Mouse (Mus musculus): ENCODE measurements at regions not wholly inside any gene's neighbourhood (a gene's known extent, or its start where the extent isn't known, plus 50 kb on each side); places are given as distances from the start of the nearest gene placed in this dataset.

- Histone ChIP-seq H3K4me1 (replicated peaks) (peaks cover 35% of the 10 kb centered on the region), H3K27ac (no peak overlapping the region), H3K27me3 (ENCODE audit: insufficient read depth, poor library complexity, severe bottlenecking) (peaks cover 32% of the 10 kb centered on the region), H3K4me3 (no peak overlapping the region), H3K9me3 (peaks cover 8% of the 10 kb centered on the region; the same call in 1 of the 2 replicates), H3K36me3 (no peaks in the 10 kb centered on the region)
- WGBS: 70% methylated on average over 5 of the region's 5 CpGs
- DNase-seq (ENCODE audit: low spot score): no peak
Measured at GRCm38 (mm10) chr17:45850174-45850573, 116.5 kb upstream of the 1600014C23Rik start.

- Histone ChIP-seq H3K4me1 (replicated peaks) (peaks cover 31% of the 10 kb centered on the region), H3K27ac (no peak overlapping the region), H3K9me3 (peaks cover 8% of the 10 kb centered on the region; the same call in 1 of the 2 replicates), H3K4me3 (no peak overlapping the region), H3K27me3 (ENCODE audit: insufficient read depth, poor library complexity, severe bottlenecking) (peaks cover 32% of the 10 kb centered on the region), H3K36me3 (no peaks in the 10 kb centered on the region)
- WGBS: 35% methylated on average over 8 of the region's 8 CpGs
- DNase-seq (ENCODE audit: low spot score): no peak
Measured at GRCm38 (mm10) chr17:45848605-45849004, 115.0 kb upstream of the 1600014C23Rik start.

GRCm38 (mm10) chr17:45847701-45848378 is 114.2 kb upstream of the 1600014C23Rik start:
- H3K36me3 ChIP-seq: no peaks in the 10 kb centered on the region
- peaks cover 27% of the 10 kb centered on the region for H3K27me3 ChIP-seq (ENCODE audit: insufficient read depth, poor library complexity, severe bottlenecking)
- no peak overlapping the region for H3K27ac ChIP-seq
- H3K4me3 ChIP-seq: no peak overlapping the region
- H3K9me3 ChIP-seq: peaks cover 9% of the 10 kb centered on the region; the same call in 1 of the 2 replicates
- no peak for DNase-seq (ENCODE audit: low spot score)
- 89% methylated on average over 14 of the region's 14 CpGs for WGBS
- peaks cover 23% of the 10 kb centered on the region for H3K4me1 ChIP-seq (replicated peaks)

- no peak for DNase-seq (ENCODE audit: low spot score)
- Histone ChIP-seq H3K36me3 (no peaks in the 10 kb centered on the region), H3K9me3 (peaks cover 13% of the 10 kb centered on the region; the same call in 1 of the 2 replicates), H3K4me3 (no peak overlapping the region), H3K27ac (no peak overlapping the region), H3K27me3 (ENCODE audit: insufficient read depth, poor library complexity, severe bottlenecking) (peaks cover 15% of the 10 kb centered on the region; the same call in 1 of the 2 replicates), H3K4me1 (replicated peaks) (peaks cover 16% of the 10 kb centered on the region)
- 86% methylated on average over 5 of the region's 5 CpGs for WGBS
Measured at GRCm38 (mm10) chr17:45845832-45846231, 112.2 kb upstream of the 1600014C23Rik start.

- no peaks in the 10 kb centered on the region for H3K9me3 ChIP-seq
Measured at GRCm38 (mm10) chr17:45836731-45837130, 103.1 kb upstream of the 1600014C23Rik start.

GRCm38 (mm10) chr17:45836253-45836652 is 102.6 kb upstream of the 1600014C23Rik start:
- H3K27ac ChIP-seq: no peak overlapping the region
- H3K4me1 ChIP-seq (replicated peaks): peaks cover 7% of the 10 kb centered on the region; the same call in 1 of the 2 replicates
- H3K27me3 ChIP-seq (ENCODE audit: insufficient read depth, poor library complexity, severe bottlenecking): no peaks in the 10 kb centered on the region; the same call in 1 of the 2 replicates
- no peak for DNase-seq (ENCODE audit: low spot score)
- peaks cover 1% of the 10 kb centered on the region; the same call in 1 of the 2 replicates for H3K9me3 ChIP-seq
- H3K4me3 ChIP-seq: no peak overlapping the region
- 74% methylated on average over 7 of the region's 7 CpGs for WGBS
- H3K36me3 ChIP-seq: no peaks in the 10 kb centered on the region

More at GRCm38 (mm10) chr17:45836731-45837130, 103.1 kb upstream of the 1600014C23Rik start:
- Histone ChIP-seq H3K27ac (no peak overlapping the region), H3K36me3 (no peaks in the 10 kb centered on the region), H3K4me3 (no peak overlapping the region), H3K27me3 (ENCODE audit: insufficient read depth, poor library complexity, severe bottlenecking) (no peaks in the 10 kb centered on the region; the same call in 1 of the 2 replicates), H3K4me1 (replicated peaks) (peaks cover 10% of the 10 kb centered on the region)
- DNase-seq (ENCODE audit: low spot score): no peak
- 64% methylated on average over 7 of the region's 7 CpGs for WGBS

GRCm38 (mm10) chr17:45834518-45835071 is 101.0 kb upstream of the 1600014C23Rik start:
- DNase-seq (ENCODE audit: low spot score): no peak
- 87% methylated on average over 10 of the region's 10 CpGs for WGBS
- no peak overlapping the region for H3K4me3 ChIP-seq
- H3K27ac ChIP-seq: no peak overlapping the region
- 0 out of 2 replicates have a peak, but pooled peaks cover 4% of the 10 kb centered on the region for H3K4me1 ChIP-seq (replicated peaks)
- H3K9me3 ChIP-seq: peaks cover 18% of the 10 kb centered on the region
- no peaks in the 10 kb centered on the region for H3K36me3 ChIP-seq
- no peaks in the 10 kb centered on the region; the same call in 1 of the 2 replicates for H3K27me3 ChIP-seq (ENCODE audit: insufficient read depth, poor library complexity, severe bottlenecking)

GRCm38 (mm10) chr17:45830324-45830723 is 96.7 kb upstream of the 1600014C23Rik start:
- 85% methylated on average over 5 of the region's 5 CpGs for WGBS
- no peak for DNase-seq (ENCODE audit: low spot score)
- Histone ChIP-seq H3K4me3 (no peak overlapping the region), H3K27ac (no peak overlapping the region), H3K9me3 (peaks cover 18% of the 10 kb centered on the region), H3K27me3 (ENCODE audit: insufficient read depth, poor library complexity, severe bottlenecking) (no peaks in the 10 kb centered on the region), H3K4me1 (replicated peaks) (peaks cover 8% of the 10 kb centered on the region), H3K36me3 (no peaks in the 10 kb centered on the region)

GRCm38 (mm10) chr17:45829571-45829970 is 95.9 kb upstream of the 1600014C23Rik start:
- no peaks in the 10 kb centered on the region for H3K36me3 ChIP-seq
- no peak overlapping the region for H3K27ac ChIP-seq
- DNase-seq (ENCODE audit: low spot score): no peak
- WGBS: 96% methylated on average over 9 of the region's 9 CpGs
- peaks cover 13% of the 10 kb centered on the region for H3K4me1 ChIP-seq (replicated peaks)
- no peak overlapping the region for H3K4me3 ChIP-seq
- no peaks in the 10 kb centered on the region for H3K27me3 ChIP-seq (ENCODE audit: insufficient read depth, poor library complexity, severe bottlenecking)
- peaks cover 18% of the 10 kb centered on the region for H3K9me3 ChIP-seq

- H3K9me3 ChIP-seq: peaks cover 18% of the 10 kb centered on the region
- H3K4me1 ChIP-seq (replicated peaks): peaks cover 13% of the 10 kb centered on the region
- DNase-seq (ENCODE audit: low spot score): no peak
- H3K36me3 ChIP-seq: no peaks in the 10 kb centered on the region
- no peak overlapping the region for H3K4me3 ChIP-seq
- no peak overlapping the region for H3K27ac ChIP-seq
- 87% methylated on average over 11 of the region's 11 CpGs for WGBS
- H3K27me3 ChIP-seq (ENCODE audit: insufficient read depth, poor library complexity, severe bottlenecking): no peaks in the 10 kb centered on the region
Measured at GRCm38 (mm10) chr17:45828843-45829242, 95.2 kb upstream of the 1600014C23Rik start.

GRCm38 (mm10) chr17:45828284-45828824 is 94.7 kb upstream of the 1600014C23Rik start:
- DNase-seq (ENCODE audit: low spot score): no peak
- 90% methylated on average over 9 of the region's 9 CpGs for WGBS
- Histone ChIP-seq H3K27ac (0 out of 2 replicates have a peak overlapping the region, but pooled peaks have one; percentile 9), H3K36me3 (no peaks in the 10 kb centered on the region), H3K4me1 (replicated peaks) (peaks cover 13% of the 10 kb centered on the region), H3K27me3 (ENCODE audit: insufficient read depth, poor library complexity, severe bottlenecking) (no peaks in the 10 kb centered on the region), H3K9me3 (peaks cover 18% of the 10 kb centered on the region), H3K4me3 (no peak overlapping the region)

- Histone ChIP-seq H3K4me1 (replicated peaks) (peaks cover 13% of the 10 kb centered on the region), H3K27me3 (ENCODE audit: insufficient read depth, poor library complexity, severe bottlenecking) (no peaks in the 10 kb centered on the region), H3K4me3 (no peak overlapping the region), H3K36me3 (no peaks in the 10 kb centered on the region), H3K27ac (peak overlapping the region; percentile 74), H3K9me3 (peaks cover 4% of the 10 kb centered on the region)
- WGBS: 65% methylated on average over 8 of the region's 8 CpGs
- no peak for DNase-seq (ENCODE audit: low spot score)
Measured at GRCm38 (mm10) chr17:45824977-45825376, 91.3 kb upstream of the 1600014C23Rik start.

GRCm38 (mm10) chr17:45823501-45823900 is 89.9 kb upstream of the 1600014C23Rik start:
- H3K27ac ChIP-seq: no peak overlapping the region
- no peaks in the 10 kb centered on the region for H3K36me3 ChIP-seq
- 87% methylated on average over 5 of the region's 5 CpGs for WGBS
- no peaks in the 10 kb centered on the region for H3K9me3 ChIP-seq
- H3K27me3 ChIP-seq (ENCODE audit: insufficient read depth, poor library complexity, severe bottlenecking): no peaks in the 10 kb centered on the region
- DNase-seq (ENCODE audit: low spot score): no peak
- H3K4me3 ChIP-seq: no peak overlapping the region
- H3K4me1 ChIP-seq (replicated peaks): peaks cover 13% of the 10 kb centered on the region

Data from hindbrain, embryonic 10.5 days (tissue).